Mouse (Mus musculus): Measurements from ENCODE around the gene Slc5a4b. TPM values are rescaled to one million over a fixed set of nuclear protein-coding genes. Genes with fewer than 3 reads are reported as not detected.

The Slc5a4b gene
- polyA plus RNA-seq (2015; fragmentation: Nextera tagmentation; extraction: Ambion mirVana): not detected in 2 replicates

GRCm38 (mm10) chr10:76110861-76111260 is at the start of gene Slc5a4b:
Gene Slc5a4b (minus strand): TSS chr10:76110961.
- Histone ChIP-seq H3K27me3 (no peaks in the 10 kb centered on the region), H3K4me1 (no peaks in the 10 kb centered on the region), H3K4me3 (no peak within 1 kb of the TSS), H3K9me3 (replicated peaks) (no peaks in the 10 kb centered on the region), H3K9ac (no peak within 1 kb of the TSS), H3K4me2 (no peak within 1 kb of the TSS), H3K27ac (no peak within 1 kb of the TSS), H3K36me3 (ENCODE audit: poor library complexity, severe bottlenecking) (no peaks in the 10 kb centered on the region)
- ATAC-seq: no peak
- 92% methylated on average over 4 of the region's 4 CpGs for WGBS

GRCm38 (mm10) chr10:76158009-76158408 is 47.2 kb upstream of the Slc5a4b start:
- no peak overlapping the region for H3K27ac ChIP-seq
- 74% methylated on average over 1 of the region's 1 CpGs for WGBS
- no peak for ATAC-seq
- H3K4me2 ChIP-seq: no peak overlapping the region
- no peaks in the 10 kb centered on the region for H3K36me3 ChIP-seq (ENCODE audit: poor library complexity, severe bottlenecking)
- no peaks in the 10 kb centered on the region for H3K27me3 ChIP-seq
- H3K9ac ChIP-seq: no peak overlapping the region
- no peaks in the 10 kb centered on the region for H3K9me3 ChIP-seq (replicated peaks)
- no peaks in the 10 kb centered on the region for H3K4me1 ChIP-seq
- no peak overlapping the region for H3K4me3 ChIP-seq

- Histone ChIP-seq H3K27ac (no peak overlapping the region), H3K9me3 (replicated peaks) (no peaks in the 10 kb centered on the region), H3K9ac (no peak overlapping the region), H3K27me3 (no peaks in the 10 kb centered on the region), H3K4me1 (no peaks in the 10 kb centered on the region), H3K4me3 (no peak overlapping the region), H3K4me2 (no peak overlapping the region), H3K36me3 (ENCODE audit: poor library complexity, severe bottlenecking) (no peaks in the 10 kb centered on the region)
- no peak for ATAC-seq
- 77% methylated on average over 5 of the region's 5 CpGs for WGBS
Observed at GRCm38 (mm10) chr10:76157528-76157927, 46.8 kb upstream of the Slc5a4b start.

GRCm38 (mm10) chr10:76155911-76156310 is 45.1 kb upstream of the Slc5a4b start:
- H3K4me3 ChIP-seq: no peak overlapping the region
- no peak overlapping the region for H3K27ac ChIP-seq
- no peaks in the 10 kb centered on the region for H3K9me3 ChIP-seq (replicated peaks)
- no peak for ATAC-seq
- no peak overlapping the region for H3K9ac ChIP-seq
- WGBS: 84% methylated on average over 7 of the region's 7 CpGs
- no peak overlapping the region for H3K4me2 ChIP-seq
- no peaks in the 10 kb centered on the region for H3K27me3 ChIP-seq
- no peaks in the 10 kb centered on the region for H3K4me1 ChIP-seq
- H3K36me3 ChIP-seq (ENCODE audit: poor library complexity, severe bottlenecking): no peaks in the 10 kb centered on the region

- Histone ChIP-seq H3K4me2 (no peak within 1 kb of the TSS), H3K9ac (no peak within 1 kb of the TSS), H3K27ac (no peak within 1 kb of the TSS), H3K27me3 (no peaks in the 10 kb centered on the region), H3K9me3 (replicated peaks) (no peaks in the 10 kb centered on the region), H3K4me1 (no peaks in the 10 kb centered on the region), H3K4me3 (no peak within 1 kb of the TSS), H3K36me3 (ENCODE audit: poor library complexity, severe bottlenecking) (no peaks in the 10 kb centered on the region)
- no peak for ATAC-seq
- whole genome bisulfite sequencing: 92% methylated on average over 5 of the region's 5 CpGs
Observed at GRCm38 (mm10) chr10:76147278-76147677, 36.5 kb upstream of the Slc5a4b start, which contains the start of gene Slc5a4a. Gene Slc5a4a (plus strand): TSS chr10:76147451.

GRCm38 (mm10) chr10:76146846-76147245 is 36.1 kb upstream of the Slc5a4b start:
- H3K9me3 ChIP-seq (replicated peaks): no peaks in the 10 kb centered on the region
- no peak overlapping the region for H3K27ac ChIP-seq
- WGBS: 73% methylated on average over 8 of the region's 8 CpGs
- H3K27me3 ChIP-seq: no peaks in the 10 kb centered on the region
- H3K4me2 ChIP-seq: no peak overlapping the region
- H3K4me1 ChIP-seq: no peaks in the 10 kb centered on the region
- no peak for ATAC-seq
- H3K36me3 ChIP-seq (ENCODE audit: poor library complexity, severe bottlenecking): no peaks in the 10 kb centered on the region
- no peak overlapping the region for H3K9ac ChIP-seq
- no peak overlapping the region for H3K4me3 ChIP-seq

GRCm38 (mm10) chr10:76136318-76136717 is 25.6 kb upstream of the Slc5a4b start:
- WGBS: 80% methylated on average over 2 of the region's 2 CpGs
- no peaks in the 10 kb centered on the region for H3K36me3 ChIP-seq (ENCODE audit: poor library complexity, severe bottlenecking)
- no peak overlapping the region for H3K9ac ChIP-seq
- H3K9me3 ChIP-seq (replicated peaks): no peaks in the 10 kb centered on the region
- H3K4me1 ChIP-seq: no peaks in the 10 kb centered on the region
- H3K27ac ChIP-seq: no peak overlapping the region
- no peaks in the 10 kb centered on the region for H3K27me3 ChIP-seq
- H3K4me2 ChIP-seq: no peak overlapping the region
- H3K4me3 ChIP-seq: no peak overlapping the region
- no peak for ATAC-seq

- Histone ChIP-seq H3K4me2 (no peak overlapping the region), H3K4me1 (no peaks in the 10 kb centered on the region), H3K9ac (no peak overlapping the region), H3K27me3 (no peaks in the 10 kb centered on the region), H3K36me3 (ENCODE audit: poor library complexity, severe bottlenecking) (no peaks in the 10 kb centered on the region), H3K4me3 (no peak overlapping the region), H3K9me3 (replicated peaks) (no peaks in the 10 kb centered on the region), H3K27ac (no peak overlapping the region)
- WGBS: 72% methylated on average over 4 of the region's 4 CpGs
- no peak for ATAC-seq
Observed at GRCm38 (mm10) chr10:76132506-76132905, 21.7 kb upstream of the Slc5a4b start.

GRCm38 (mm10) chr10:76121495-76121894 is 10.7 kb upstream of the Slc5a4b start:
- Histone ChIP-seq H3K4me2 (no peak overlapping the region), H3K9ac (no peak overlapping the region), H3K9me3 (replicated peaks) (no peaks in the 10 kb centered on the region), H3K4me1 (peaks cover 10% of the 10 kb centered on the region), H3K27me3 (no peaks in the 10 kb centered on the region), H3K4me3 (no peak overlapping the region), H3K27ac (no peak overlapping the region), H3K36me3 (ENCODE audit: poor library complexity, severe bottlenecking) (no peaks in the 10 kb centered on the region)
- no peak for ATAC-seq
- 89% methylated on average over 5 of the region's 5 CpGs for WGBS

GRCm38 (mm10) chr10:76120124-76120711 is 9.5 kb upstream of the Slc5a4b start:
- H3K4me1 ChIP-seq: peaks cover 10% of the 10 kb centered on the region
- no peaks in the 10 kb centered on the region for H3K36me3 ChIP-seq (ENCODE audit: poor library complexity, severe bottlenecking)
- no peak for ATAC-seq
- no peaks in the 10 kb centered on the region for H3K9me3 ChIP-seq (replicated peaks)
- H3K4me3 ChIP-seq: no peak overlapping the region
- H3K4me2 ChIP-seq: no peak overlapping the region
- H3K27ac ChIP-seq: no peak overlapping the region
- H3K9ac ChIP-seq: no peak overlapping the region
- 18% methylated on average over 4 of the region's 4 CpGs for WGBS
- H3K27me3 ChIP-seq: no peaks in the 10 kb centered on the region

- no peak for ATAC-seq
- no peak overlapping the region for H3K4me2 ChIP-seq
- H3K4me3 ChIP-seq: no peak overlapping the region
- peaks cover 10% of the 10 kb centered on the region for H3K4me1 ChIP-seq
- no peak overlapping the region for H3K9ac ChIP-seq
- WGBS: 18% methylated on average over 1 of the region's 1 CpGs
- no peaks in the 10 kb centered on the region for H3K36me3 ChIP-seq (ENCODE audit: poor library complexity, severe bottlenecking)
- no peak overlapping the region for H3K27ac ChIP-seq
- H3K9me3 ChIP-seq (replicated peaks): no peaks in the 10 kb centered on the region
- no peaks in the 10 kb centered on the region for H3K27me3 ChIP-seq
Observed at GRCm38 (mm10) chr10:76118741-76119140, 8.0 kb upstream of the Slc5a4b start.

GRCm38 (mm10) chr10:76117966-76118365 is 7.2 kb upstream of the Slc5a4b start:
- no peaks in the 10 kb centered on the region for H3K27me3 ChIP-seq

GRCm38 (mm10) chr10:76097368-76097767 is 13.4 kb downstream of the Slc5a4b start:
- H3K4me3 ChIP-seq: no peak overlapping the region
- no peaks in the 10 kb centered on the region for H3K9me3 ChIP-seq (replicated peaks)
- no peak overlapping the region for H3K27ac ChIP-seq
- H3K27me3 ChIP-seq: no peaks in the 10 kb centered on the region
- no peak overlapping the region for H3K4me2 ChIP-seq
- H3K36me3 ChIP-seq (ENCODE audit: poor library complexity, severe bottlenecking): no peaks in the 10 kb centered on the region
- H3K4me1 ChIP-seq: no peaks in the 10 kb centered on the region
- H3K9ac ChIP-seq: no peak overlapping the region
- WGBS: 78% methylated on average over 9 of the region's 9 CpGs
- ATAC-seq: no peak

More at GRCm38 (mm10) chr10:76117966-76118365, 7.2 kb upstream of the Slc5a4b start:
- no peak overlapping the region for H3K4me2 ChIP-seq
- H3K27ac ChIP-seq: no peak overlapping the region
- no peak overlapping the region for H3K4me3 ChIP-seq
- H3K9me3 ChIP-seq (replicated peaks): no peaks in the 10 kb centered on the region
- H3K4me1 ChIP-seq: peaks cover 10% of the 10 kb centered on the region
- H3K9ac ChIP-seq: no peak overlapping the region
- H3K36me3 ChIP-seq (ENCODE audit: poor library complexity, severe bottlenecking): no peaks in the 10 kb centered on the region
- no peak for ATAC-seq
- 31% methylated on average over 5 of the region's 5 CpGs for WGBS

Measured in forebrain, embryonic 13.5 days (tissue).